Mouse (Mus musculus): ENCODE results near the gene Ncoa5. TPM values are rescaled to one million over a fixed set of nuclear protein-coding genes. Genes with fewer than 3 reads are reported as not detected.

Ncoa5 gene
- total and polyA plus RNA-seq, 2 experiments = 4.3 to 11.5 TPM

GRCm38 (mm10) chr2:164967193-164967592, 67.5 kb downstream of the Ncoa5 start:
- peaks cover 17% of the 10 kb centered on the region for H3K27me3 ChIP-seq (ENCODE audit: control insufficient read depth, insufficient read depth, low read length)
- H3K9ac ChIP-seq (ENCODE audit: low read depth, low read length) = no peak overlapping the region
- no peak for DNase-seq (ENCODE audit: extremely low read depth, low read depth, low spot score)
- no peaks in the 10 kb centered on the region for H3K36me3 ChIP-seq (ENCODE audit: control insufficient read depth, insufficient read depth, low read length)
- no peaks in the 10 kb centered on the region for H3K79me2 ChIP-seq (ENCODE audit: control insufficient read depth, insufficient read depth, low read length)
- H3K4me1 ChIP-seq (ENCODE audit: control insufficient read depth, insufficient read depth, low read length) = no peaks in the 10 kb centered on the region
- no peak overlapping the region for H3K27ac ChIP-seq (replicated peaks; ENCODE audit: insufficient read depth, low read depth, low read length)
- H3K4me3 ChIP-seq (ENCODE audit: insufficient read depth, low read depth, low read length) = no peak overlapping the region
- 25% methylated on average over 6 of the region's 6 CpGs for WGBS
- TF ChIP-seq POLR2A (IDR thresholded peaks at IDR 0.05; ENCODE audit: extremely low read depth, insufficient read depth, low read length) = no peak
- TF ChIP-seq CTCF (IDR thresholded peaks at IDR 0.05; ENCODE audit: low read depth, low read length) = no peak

- peak; percentile 12 for DNase-seq (ENCODE audit: extremely low read depth, low read depth, low spot score)
- H3K27me3 ChIP-seq (ENCODE audit: control insufficient read depth, insufficient read depth, low read length) = peaks cover 17% of the 10 kb centered on the region
- TF ChIP-seq CTCF (IDR thresholded peaks at IDR 0.05; ENCODE audit: low read depth, low read length) = no peak
- no peak for TF ChIP-seq POLR2A (IDR thresholded peaks at IDR 0.05; ENCODE audit: extremely low read depth, insufficient read depth, low read length)
Measured at GRCm38 (mm10) chr2:164966381-164966780, 68.3 kb downstream of the Ncoa5 start.

GRCm38 (mm10) chr2:164964981-164965380, 69.7 kb downstream of the Ncoa5 start:
- WGBS = 90% methylated on average over 1 of the region's 1 CpGs
- Histone ChIP-seq H3K79me2 (ENCODE audit: control insufficient read depth, insufficient read depth, low read length) (no peaks in the 10 kb centered on the region), H3K9ac (ENCODE audit: low read depth, low read length) (no peak overlapping the region), H3K27me3 (ENCODE audit: control insufficient read depth, insufficient read depth, low read length) (peaks cover 17% of the 10 kb centered on the region), H3K4me3 (ENCODE audit: insufficient read depth, low read depth, low read length) (no peak overlapping the region), H3K36me3 (ENCODE audit: control insufficient read depth, insufficient read depth, low read length) (no peaks in the 10 kb centered on the region), H3K27ac (replicated peaks; ENCODE audit: insufficient read depth, low read depth, low read length) (no peak overlapping the region), H3K4me1 (ENCODE audit: control insufficient read depth, insufficient read depth, low read length) (no peaks in the 10 kb centered on the region)
- DNase-seq (ENCODE audit: extremely low read depth, low read depth, low spot score) = no peak
- TF ChIP-seq CTCF (IDR thresholded peaks at IDR 0.05; ENCODE audit: low read depth, low read length) (no peak), POLR2A (IDR thresholded peaks at IDR 0.05; ENCODE audit: extremely low read depth, insufficient read depth, low read length) (no peak)

More at GRCm38 (mm10) chr2:164966381-164966780, 68.3 kb downstream of the Ncoa5 start:
- no peak overlapping the region for H3K27ac ChIP-seq (replicated peaks; ENCODE audit: insufficient read depth, low read depth, low read length)
- H3K36me3 ChIP-seq (ENCODE audit: control insufficient read depth, insufficient read depth, low read length) = no peaks in the 10 kb centered on the region
- H3K79me2 ChIP-seq (ENCODE audit: control insufficient read depth, insufficient read depth, low read length) = no peaks in the 10 kb centered on the region
- H3K4me3 ChIP-seq (ENCODE audit: insufficient read depth, low read depth, low read length) = no peak overlapping the region
- 16% methylated on average over 8 of the region's 8 CpGs for WGBS
- no peak overlapping the region for H3K9ac ChIP-seq (ENCODE audit: low read depth, low read length)
- H3K4me1 ChIP-seq (ENCODE audit: control insufficient read depth, insufficient read depth, low read length) = no peaks in the 10 kb centered on the region

- WGBS = 63% methylated on average over 9 of the region's 9 CpGs
- no peaks in the 10 kb centered on the region for H3K79me2 ChIP-seq (ENCODE audit: control insufficient read depth, insufficient read depth, low read length)
- H3K9ac ChIP-seq (ENCODE audit: low read depth, low read length) = no peak overlapping the region
- H3K4me1 ChIP-seq (ENCODE audit: control insufficient read depth, insufficient read depth, low read length) = no peaks in the 10 kb centered on the region
- DNase-seq (ENCODE audit: extremely low read depth, low read depth, low spot score) = no peak
- no peak overlapping the region for H3K4me3 ChIP-seq (ENCODE audit: insufficient read depth, low read depth, low read length)
- H3K27me3 ChIP-seq (ENCODE audit: control insufficient read depth, insufficient read depth, low read length) = peaks cover 14% of the 10 kb centered on the region
- no peak for TF ChIP-seq POLR2A (IDR thresholded peaks at IDR 0.05; ENCODE audit: extremely low read depth, insufficient read depth, low read length)
- no peak for TF ChIP-seq CTCF (IDR thresholded peaks at IDR 0.05; ENCODE audit: low read depth, low read length)
- H3K27ac ChIP-seq (replicated peaks; ENCODE audit: insufficient read depth, low read depth, low read length) = no peak overlapping the region
- H3K36me3 ChIP-seq (ENCODE audit: control insufficient read depth, insufficient read depth, low read length) = no peaks in the 10 kb centered on the region
Measured at GRCm38 (mm10) chr2:164964242-164964894, 70.3 kb downstream of the Ncoa5 start.

- no peaks in the 10 kb centered on the region for H3K36me3 ChIP-seq (ENCODE audit: control insufficient read depth, insufficient read depth, low read length)
- no peak overlapping the region for H3K27ac ChIP-seq (replicated peaks; ENCODE audit: insufficient read depth, low read depth, low read length)
- TF ChIP-seq POLR2A (IDR thresholded peaks at IDR 0.05; ENCODE audit: extremely low read depth, insufficient read depth, low read length) (no peak), CTCF (IDR thresholded peaks at IDR 0.05; ENCODE audit: low read depth, low read length) (no peak)
- no peaks in the 10 kb centered on the region for H3K4me1 ChIP-seq (ENCODE audit: control insufficient read depth, insufficient read depth, low read length)
- WGBS = 46% methylated on average over 7 of the region's 7 CpGs
- no peak for DNase-seq (ENCODE audit: extremely low read depth, low read depth, low spot score)
- H3K9ac ChIP-seq (ENCODE audit: low read depth, low read length) = no peak overlapping the region
- 0 out of 2 replicates have a peak, but pooled peaks cover 2% of the 10 kb centered on the region for H3K27me3 ChIP-seq (ENCODE audit: control insufficient read depth, insufficient read depth, low read length)
- no peak overlapping the region for H3K4me3 ChIP-seq (ENCODE audit: insufficient read depth, low read depth, low read length)
- H3K79me2 ChIP-seq (ENCODE audit: control insufficient read depth, insufficient read depth, low read length) = no peaks in the 10 kb centered on the region
Measured at GRCm38 (mm10) chr2:164962183-164962580, 72.5 kb downstream of the Ncoa5 start.

GRCm38 (mm10) chr2:164961506-164962182, 73.0 kb downstream of the Ncoa5 start:
- no peak overlapping the region for H3K9ac ChIP-seq (ENCODE audit: low read depth, low read length)
- no peaks in the 10 kb centered on the region for H3K36me3 ChIP-seq (ENCODE audit: control insufficient read depth, insufficient read depth, low read length)
- H3K4me1 ChIP-seq (ENCODE audit: control insufficient read depth, insufficient read depth, low read length) = no peaks in the 10 kb centered on the region
- no peak overlapping the region for H3K27ac ChIP-seq (replicated peaks; ENCODE audit: insufficient read depth, low read depth, low read length)
- 11% methylated on average over 17 of the region's 17 CpGs for WGBS
- H3K79me2 ChIP-seq (ENCODE audit: control insufficient read depth, insufficient read depth, low read length) = no peaks in the 10 kb centered on the region
- peak; percentile 74 for DNase-seq (ENCODE audit: extremely low read depth, low read depth, low spot score)
- H3K27me3 ChIP-seq (ENCODE audit: control insufficient read depth, insufficient read depth, low read length) = no peaks in the 10 kb centered on the region
- TF ChIP-seq POLR2A (IDR thresholded peaks at IDR 0.05; ENCODE audit: extremely low read depth, insufficient read depth, low read length) (no peak), CTCF (IDR thresholded peaks at IDR 0.05; ENCODE audit: low read depth, low read length) (peak; percentile 88)
- no peak overlapping the region for H3K4me3 ChIP-seq (ENCODE audit: insufficient read depth, low read depth, low read length)

Measured in liver, adult 2 months (tissue).